Mouse (Mus musculus): ENCODE measurements at regions not wholly inside any gene's neighbourhood (a gene's known extent, or its start where the extent isn't known, plus 50 kb on each side); places are given as distances from the start of the nearest gene placed in this dataset.

DNA sequence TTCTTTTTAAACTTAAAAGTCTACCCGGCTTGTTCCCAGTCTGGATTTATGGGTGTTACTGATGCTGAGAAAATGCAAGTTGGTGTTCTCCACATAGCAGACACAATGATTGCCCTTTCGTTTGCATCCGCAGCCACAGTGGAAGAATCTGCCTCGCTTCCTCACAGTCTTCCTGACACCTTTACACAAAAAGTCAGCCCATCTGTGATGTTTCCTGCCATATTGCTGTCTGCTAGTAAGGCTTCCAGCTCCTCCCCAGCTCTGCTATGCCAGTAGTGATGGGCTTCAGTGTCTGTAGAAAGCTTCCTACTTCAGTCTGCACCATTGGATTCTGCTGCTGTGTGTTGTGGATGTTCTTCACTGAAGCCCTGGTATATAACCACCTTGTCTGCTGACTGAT lies 441.8 kb upstream of the Cwc22 start:
- TF ChIP-seq CTCF (IDR thresholded peaks at IDR 0.05; ENCODE audit: low read depth), result no peak
- TF ChIP-seq EP300 (IDR thresholded peaks at IDR 0.05; ENCODE audit: low read depth), result no peak
